Mouse (Mus musculus) right cerebral cortex, postnatal 14 days (tissue): ENCODE results near the gene Hat1.

Experiments used
- DNase-seq: peaks from one replicate; pipeline ENCODE4 v3.0.0; 2022

Hat1 gene

DNA sequence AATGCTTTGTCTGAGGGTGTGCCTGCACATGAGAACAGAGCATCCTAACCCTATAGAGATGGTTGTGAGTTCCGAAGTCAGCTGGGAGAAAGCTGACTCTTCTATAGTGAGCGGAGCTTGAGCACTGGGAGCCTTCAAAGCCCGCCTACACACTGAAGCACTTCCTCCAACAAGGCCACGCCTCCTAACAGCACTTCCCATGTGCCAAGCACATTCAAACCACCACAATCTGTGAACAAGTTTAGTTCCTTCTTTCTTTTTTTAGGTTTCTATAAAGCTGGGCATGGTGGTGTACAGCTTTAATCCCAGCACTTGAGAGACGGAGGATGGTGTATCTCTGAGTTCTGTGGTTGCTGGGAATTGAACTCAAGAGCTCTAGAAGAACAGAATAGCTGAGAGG lies 11.3 kb upstream of the Hat1 start:
- DNase-seq, result no peak

DNA sequence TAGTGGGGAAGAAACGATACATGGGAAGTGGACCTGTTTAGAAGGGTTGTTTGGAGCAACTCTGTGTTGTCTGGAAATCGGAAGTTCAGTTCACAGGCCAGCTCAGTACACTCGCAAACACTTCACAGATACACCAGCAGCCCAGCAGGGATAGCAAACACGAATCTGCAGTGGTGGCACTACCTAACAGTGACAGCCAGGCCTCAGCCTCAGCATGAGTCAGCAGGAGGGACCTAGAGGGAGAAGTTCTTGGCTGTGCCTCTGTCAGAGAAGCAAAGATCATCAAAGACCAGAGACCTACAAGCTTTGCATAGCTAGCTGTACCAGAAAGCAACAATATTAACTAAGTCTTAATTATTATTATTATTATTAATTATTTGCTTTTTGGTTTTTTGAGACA lies 6.8 kb upstream of the Hat1 start:
- DNase-seq, result no peak

DNA sequence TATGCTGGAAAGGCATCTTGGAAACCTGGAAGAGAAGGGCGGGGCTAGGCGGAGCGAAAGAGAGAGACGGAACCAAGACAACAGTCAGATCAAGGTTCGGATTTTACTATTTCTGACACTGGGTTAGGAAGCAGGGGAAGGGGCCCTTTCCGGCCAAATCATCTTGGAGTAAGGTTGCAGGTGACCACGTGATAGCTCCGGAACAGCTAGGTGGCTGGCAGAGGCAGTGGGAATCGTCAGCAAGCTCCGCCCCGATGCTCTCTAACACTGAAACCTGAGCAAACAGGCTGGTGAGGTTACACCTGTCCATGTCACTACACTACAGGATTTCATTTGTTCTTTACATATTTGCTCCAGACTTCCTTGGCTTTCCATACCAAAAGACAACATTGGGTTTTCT lies 4.9 kb upstream of the Hat1 start:
- no peak for DNase-seq

DNA sequence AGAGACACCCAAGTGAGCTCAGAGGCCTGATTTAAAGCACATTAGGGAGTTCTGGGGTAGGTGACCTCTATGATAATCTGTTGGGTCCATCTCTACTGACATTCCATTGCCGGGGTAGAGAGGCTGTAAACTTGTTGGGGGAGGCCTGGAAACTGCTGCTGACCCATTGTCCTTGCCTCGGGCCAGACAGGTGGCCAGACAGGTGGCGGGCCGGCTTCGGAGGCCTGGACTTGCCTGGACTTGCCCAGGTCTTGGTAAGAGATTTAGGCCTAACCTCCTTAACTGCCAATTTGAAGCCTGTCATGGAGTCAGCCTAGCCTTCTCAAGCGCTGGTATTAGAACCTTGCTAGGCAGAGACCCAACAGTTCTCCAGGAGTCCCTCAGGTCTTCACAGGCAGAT lies 992 bp upstream of the Hat1 start:
- no peak for DNase-seq

DNA sequence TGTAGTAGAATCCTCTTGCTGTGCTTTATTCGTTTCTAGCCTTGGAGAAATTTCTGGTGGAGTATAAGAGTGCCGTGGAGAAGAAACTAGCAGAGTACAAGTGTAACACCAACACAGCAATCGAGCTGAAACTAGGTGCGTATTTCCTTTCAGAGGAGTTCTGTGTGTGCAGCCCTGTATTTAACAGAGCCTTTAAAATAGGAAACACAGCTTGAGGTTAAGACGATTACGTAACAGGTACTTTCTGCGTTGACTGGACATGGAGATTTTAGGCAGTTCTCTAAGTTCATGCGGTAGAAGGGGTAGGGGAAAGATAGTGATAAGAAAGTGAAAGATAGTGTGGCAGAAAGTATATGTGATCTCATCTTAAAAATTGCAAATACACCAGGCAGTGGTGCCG lies 1.1 kb downstream of the Hat1 start:
- DNase-seq, result no peak

DNA sequence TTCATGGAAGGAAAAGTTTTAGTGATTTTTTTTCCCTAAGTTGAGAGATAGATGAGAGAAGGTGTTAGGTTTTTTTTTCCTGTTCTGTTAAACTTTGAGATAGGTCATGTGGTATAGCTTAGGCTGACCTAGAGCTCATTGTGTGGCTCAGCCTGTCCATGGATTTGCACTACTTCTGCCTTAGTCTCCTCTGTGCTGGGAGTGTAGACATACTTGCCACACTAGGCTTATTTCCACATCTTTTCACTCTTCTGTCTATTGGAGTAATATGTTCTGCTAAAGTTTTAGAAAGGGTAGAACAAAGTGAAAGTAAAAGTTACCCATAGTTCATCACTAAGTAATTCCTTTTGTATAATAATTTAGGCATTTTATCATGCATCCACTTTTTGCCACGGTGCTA lies 16.9 kb downstream of the Hat1 start:
- no peak for DNase-seq

DNA sequence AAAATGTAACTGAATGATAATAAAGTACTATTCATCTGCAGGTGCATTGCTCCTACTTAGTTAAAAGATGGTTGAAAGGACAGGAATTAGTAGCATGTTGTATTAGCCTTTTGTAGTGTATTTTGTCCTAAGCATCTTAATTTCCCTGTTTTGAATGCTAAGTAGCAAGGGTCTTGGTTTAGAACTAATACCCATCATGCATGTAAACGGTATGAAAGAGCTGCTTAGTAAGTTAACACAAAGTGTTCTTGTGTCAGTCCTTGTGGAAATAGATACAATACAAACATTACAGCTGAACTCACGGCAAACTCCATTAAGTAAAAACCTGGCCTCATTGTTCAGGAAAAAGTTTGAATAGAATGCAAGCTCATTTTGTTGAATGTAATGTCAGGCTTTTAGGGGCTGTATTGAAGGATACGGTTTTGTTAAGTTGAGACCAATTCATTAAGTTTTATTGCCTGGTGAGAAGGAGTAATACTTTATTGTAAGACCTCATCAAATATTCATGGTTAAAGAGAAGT lies 30.1 kb downstream of the Hat1 start:
- DNase-seq, result no peak

DNA sequence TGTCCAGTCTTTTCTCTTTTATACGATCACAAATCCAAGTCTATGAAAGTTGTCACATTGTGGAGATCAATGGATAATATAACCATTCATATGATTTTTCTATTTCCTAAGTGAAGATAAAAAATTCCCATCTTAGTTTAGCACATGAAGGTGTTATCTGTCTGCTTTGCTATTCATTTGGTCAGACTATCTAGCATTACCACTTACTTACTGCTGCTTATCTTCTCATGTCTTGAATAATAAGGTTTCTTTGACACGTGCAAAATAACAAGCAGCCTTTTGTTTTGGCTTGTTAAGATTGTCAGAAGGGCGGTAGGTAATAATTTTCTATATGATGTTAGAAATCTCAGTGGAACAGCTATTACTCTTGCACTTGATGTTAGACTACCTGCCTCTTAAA lies 30.6 kb downstream of the Hat1 start:
- DNase-seq, result no peak

DNA sequence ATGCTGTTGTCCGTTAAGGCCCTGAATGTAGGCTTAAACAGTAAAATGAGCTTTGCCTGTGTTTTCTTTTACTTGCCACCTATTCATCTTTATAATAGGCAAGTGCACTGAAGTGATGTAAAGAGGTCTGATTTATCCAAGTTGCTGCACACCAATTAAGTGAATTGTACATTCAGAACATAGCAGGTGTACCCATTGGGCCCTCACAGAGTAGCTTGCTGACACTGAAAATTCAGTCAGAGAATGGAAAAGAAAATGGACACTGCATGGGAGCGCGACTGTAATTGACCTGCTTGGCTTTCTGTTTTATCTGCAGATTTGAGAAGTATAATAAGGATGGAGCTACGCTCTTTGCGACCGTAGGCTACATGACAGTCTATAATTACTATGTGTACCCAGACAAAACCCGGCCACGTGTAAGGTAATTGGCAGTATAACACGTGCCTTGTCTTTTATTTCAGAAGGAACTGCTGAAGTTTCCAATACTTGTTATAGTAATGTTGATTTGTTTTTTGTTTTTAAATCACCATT lies 32.2 kb downstream of the Hat1 start:
- DNase-seq, result no peak

DNA sequence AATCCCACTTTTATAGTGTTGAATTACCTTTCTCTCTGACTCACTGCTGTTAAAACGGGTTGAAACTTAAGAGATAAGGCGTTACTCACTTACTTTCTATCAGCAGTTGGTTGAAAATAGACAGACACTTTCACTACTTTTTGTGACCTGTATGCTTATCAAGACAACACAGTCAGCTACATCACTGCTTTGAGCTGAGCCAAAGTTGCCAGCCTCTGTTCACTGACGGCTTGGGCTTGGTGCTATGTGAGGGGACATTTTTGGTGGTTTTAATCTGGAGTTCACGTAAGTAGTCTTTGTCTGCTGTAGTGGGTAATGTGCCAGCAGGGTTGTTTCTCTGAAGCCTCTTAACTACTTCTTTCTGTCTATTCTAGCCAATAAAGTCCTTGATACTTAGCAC lies 35.8 kb downstream of the Hat1 start:
- DNase-seq, result no peak

DNA sequence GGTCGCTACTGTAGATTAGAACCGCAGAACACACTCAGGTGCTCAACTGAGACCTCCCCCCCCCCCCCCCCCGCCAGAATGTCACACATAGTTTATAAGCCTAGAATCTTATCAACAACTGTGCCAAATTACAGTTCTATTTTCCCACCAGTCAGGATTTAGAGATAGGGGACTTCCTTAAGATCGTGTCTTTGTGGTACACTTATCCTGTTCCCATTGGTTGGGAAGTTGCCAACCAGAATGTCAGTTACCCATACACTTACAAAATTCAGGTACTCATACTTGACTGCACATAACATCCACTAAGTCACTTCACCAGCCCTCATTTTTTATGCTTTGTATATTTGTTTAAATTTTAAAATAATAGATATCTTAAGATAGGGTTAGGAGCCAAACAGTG lies 46.7 kb downstream of the Hat1 start:
- DNase-seq, result no peak

DNA sequence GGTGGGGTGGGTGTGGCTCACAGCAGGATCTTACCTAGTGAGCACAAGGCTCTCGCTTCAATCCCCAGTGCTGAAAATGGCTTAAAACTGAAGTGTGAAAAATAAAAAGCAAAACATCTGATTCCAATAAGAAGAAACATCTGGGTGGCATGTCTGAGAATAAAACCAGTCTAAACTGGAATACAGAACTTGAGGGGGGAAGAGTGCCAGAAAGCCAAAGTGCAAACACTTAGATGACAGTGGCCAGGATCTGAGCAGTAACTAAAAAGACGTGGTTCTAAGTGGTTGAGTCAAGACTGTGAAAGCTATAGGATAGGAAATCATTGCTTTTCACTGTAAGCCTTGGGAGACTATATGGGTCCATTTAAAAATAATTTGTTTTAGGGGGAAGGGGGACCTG lies 54.6 kb downstream of the Hat1 start:
- DNase-seq, result no peak

DNA sequence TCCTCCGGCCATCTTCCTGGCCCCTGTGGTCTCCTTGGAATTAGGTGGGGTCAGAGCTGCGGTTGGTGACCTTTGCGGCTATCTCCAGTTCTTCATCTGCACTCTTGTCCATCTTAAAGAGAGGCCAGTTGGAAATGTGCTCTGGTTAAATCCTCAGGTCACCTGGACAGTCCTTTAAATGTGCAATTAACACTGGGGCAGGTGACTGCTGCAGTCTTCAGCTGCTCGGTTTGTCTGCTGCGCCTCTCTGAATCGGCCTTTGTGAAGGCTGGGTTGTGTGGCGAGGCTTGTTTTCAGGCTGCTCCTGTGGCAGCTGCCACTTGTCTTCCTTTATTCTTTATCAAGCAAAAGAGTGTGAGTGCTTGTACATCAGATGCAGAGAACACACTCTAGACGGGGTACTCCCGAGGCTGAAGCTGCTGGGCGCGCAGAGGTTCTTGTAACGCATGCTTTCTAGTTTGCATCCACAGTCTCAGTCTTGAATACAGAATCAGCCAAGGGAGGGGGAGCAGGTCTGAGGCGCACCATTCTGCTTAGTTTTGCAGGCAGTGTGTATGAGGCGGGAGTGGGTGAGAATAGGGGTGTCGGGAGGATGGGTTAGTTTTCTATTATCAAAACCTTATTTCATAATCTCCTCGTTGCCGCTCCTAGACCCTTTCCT lies 56.9 kb downstream of the Hat1 start:
- no peak for DNase-seq

DNA sequence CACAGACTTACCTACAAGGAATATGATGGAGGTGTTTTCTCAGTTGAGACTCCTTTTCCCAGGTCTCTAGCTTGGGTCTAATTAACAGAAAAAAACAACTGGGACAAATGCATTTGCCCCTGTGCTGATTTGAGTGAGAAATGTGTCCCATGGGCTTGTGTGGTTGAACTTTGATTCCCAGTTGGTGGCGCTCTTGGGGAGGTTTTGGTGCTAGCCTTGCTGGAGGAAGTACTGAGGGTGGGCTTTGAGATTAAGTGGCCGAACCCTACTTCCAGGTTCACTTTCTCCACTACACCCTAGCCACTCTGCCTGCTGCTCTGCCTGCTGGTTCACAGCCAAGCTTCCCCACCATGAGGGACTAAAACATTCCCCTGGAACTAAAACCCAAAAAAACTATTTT lies 60.8 kb downstream of the Hat1 start:
- DNase-seq, result no peak

DNA sequence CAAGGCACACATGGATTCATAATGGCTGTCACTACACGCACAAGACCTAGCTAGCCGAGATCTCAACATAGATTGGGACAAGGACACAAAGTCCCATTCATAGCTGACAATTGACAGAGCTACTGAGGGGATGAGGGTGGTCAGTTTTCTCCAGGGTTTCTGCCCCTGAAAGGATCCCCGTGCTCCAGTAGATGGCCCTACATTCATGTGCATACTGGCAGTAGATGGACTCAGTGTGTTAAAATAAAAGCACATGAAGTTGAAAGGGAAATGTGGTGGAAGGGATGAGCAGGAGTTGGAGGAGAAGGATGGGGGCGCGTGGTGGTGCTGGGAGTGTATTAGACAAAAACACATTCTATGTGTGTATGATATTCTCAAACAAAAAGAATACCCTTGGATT lies 63.0 kb downstream of the Hat1 start:
- no peak for DNase-seq

DNA sequence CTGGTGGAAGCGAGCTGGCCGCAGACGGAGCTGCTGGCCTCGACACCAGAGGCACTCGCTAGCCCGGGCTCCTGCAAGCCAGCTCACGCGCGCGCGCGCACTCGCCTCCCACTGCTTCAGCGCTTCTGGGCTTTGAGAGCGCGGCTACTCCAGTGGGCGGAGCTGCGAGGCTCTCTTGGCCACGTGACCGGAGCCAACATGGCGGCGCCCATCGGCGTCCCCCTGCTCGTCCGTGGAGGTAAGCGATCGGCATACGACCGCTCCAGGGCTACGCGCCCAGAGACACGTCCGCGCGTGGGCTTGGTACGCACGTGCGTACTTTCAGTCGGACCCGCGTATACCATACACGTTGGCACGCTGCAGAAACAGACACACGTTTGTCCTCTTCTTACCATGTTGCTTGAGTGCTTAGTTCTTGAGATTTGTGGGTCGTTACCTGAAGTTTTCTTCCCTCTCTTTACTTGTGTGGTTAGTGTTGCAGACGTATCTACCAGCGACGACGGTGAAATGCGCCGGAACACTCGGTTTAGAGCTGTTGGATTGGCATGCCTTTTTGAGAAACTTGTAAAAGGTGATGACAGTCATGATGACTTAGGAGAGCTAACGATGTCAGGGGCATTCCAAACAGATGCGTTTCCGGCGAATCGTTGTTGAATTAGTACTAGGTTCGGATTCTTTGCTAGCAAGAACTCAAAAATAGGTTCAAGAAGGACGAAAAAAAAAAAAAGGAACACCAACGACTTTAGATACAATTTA lies 64.6 kb downstream of the Hat1 start, which contains the start of gene Metap1d:
Gene Metap1d, plus strand, starts transcription at position 116 of the 756 bp plus-strand sequence.
- peak; percentile 95 for DNase-seq

DNA sequence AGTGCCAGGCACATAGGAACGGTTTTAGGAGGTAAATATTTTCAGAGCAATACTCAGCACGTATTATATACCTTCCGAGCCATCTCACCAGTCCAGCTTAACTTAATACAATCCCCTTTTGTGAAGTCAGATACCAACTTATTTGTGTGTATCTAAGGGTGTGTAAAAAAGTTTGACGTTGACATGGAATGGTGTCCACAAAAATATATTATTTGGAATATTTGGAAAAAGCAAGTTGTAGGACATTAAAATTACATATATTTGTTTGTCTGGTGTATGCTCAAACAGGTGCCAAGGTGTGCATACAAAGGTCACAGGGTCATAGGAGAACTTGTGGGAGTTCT lies 65.1 kb downstream of the Hat1 start:
- DNase-seq, result no peak

DNA sequence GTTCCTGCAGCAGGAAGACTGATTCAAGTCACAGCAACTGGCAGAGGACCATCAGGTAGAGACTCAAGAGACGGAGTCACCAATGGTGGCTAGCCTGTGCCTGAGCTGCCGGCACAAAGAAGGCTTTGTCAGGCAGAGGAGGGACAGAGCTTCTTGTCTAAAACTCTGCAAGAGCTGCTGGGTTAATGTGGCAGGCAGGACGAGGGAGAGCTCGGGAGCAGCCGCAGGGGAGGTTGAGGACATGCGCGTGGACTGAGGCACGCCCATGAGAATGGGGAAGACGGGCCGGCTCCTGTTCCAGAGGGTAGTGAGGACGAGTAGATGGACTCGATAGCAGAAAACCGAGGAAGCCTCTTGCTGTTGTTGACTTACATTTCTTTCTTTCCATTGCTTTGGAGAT lies 69.9 kb downstream of the Hat1 start:
- DNase-seq, result no peak

DNA sequence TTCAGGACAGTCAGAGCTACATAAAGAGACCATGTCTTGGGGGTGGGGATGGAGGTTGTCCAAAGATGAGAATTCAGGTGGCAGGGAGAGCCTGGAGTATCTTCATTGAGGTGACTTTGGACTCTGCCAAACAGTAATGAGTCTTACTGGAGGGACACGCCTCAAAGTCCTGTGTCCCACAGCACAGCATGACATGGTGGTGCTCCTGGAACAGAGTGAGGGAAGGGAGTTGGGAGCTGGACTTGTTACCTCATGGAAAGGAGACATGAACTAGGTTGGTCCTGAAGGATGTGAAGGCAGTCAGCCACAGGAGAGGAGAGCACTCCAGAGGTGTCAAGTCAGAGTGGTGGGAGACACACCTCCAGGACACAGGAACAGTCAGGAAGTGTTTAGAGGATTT lies 70.9 kb downstream of the Hat1 start:
- DNase-seq, result no peak

DNA sequence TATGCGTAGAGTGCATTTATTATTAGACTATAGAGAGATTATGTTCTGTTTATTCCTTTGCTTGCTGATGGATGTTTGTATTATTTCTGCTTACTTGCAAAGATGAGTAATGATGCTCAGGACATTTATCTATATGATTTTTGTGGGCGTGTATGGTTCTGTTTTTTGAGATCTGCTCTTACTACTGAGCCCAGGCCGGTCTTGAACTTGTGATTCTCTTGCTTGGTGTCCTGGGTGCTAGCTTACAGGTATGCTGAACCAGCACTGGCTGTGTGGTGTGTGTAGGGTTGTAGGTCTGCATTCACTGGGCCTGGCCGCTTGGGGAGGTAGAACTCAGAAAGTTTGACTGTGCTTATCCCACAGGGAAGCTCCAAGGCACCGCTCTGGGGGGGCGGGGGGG lies 72.4 kb downstream of the Hat1 start:
- no peak for DNase-seq

DNA sequence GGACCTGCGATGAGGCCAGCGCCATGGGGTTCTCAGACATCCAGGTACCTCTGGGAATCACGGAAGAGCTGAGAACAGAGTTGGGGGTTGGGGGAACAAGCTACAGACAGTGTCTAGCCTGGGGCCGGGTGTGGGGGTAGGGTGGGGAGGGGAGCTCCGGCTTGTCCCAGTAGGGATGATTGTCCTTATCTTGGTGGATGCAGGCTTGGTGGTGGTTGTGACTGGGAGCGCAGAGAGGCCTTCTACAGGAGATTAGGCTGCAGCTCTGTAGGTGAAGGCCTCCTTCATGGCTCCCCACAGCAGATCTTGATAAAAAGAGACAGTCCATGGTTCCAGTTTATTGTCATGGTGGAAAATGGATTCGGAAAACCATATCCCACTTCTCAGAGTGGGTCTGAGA lies 72.8 kb downstream of the Hat1 start:
- no peak for DNase-seq

DNA sequence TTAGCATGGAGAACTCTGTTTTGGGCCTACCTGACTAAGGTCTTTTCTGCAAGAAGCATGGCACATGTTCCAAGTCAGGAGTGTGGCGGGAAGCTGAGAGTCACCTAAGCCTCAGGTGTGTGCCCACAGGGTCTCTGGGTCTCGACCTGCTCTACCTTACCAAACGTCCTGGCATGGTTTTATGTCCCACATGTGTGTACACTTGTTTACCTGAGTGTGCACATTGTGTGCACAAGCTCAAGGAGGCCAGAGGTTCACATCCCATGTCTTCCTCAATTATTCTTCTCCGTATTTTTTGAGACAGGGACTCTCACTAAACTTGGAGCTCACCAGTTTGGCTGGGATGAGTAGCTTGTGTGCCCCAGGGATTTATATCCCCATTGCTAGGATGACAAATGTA lies 73.3 kb downstream of the Hat1 start:
- DNase-seq, result no peak

DNA sequence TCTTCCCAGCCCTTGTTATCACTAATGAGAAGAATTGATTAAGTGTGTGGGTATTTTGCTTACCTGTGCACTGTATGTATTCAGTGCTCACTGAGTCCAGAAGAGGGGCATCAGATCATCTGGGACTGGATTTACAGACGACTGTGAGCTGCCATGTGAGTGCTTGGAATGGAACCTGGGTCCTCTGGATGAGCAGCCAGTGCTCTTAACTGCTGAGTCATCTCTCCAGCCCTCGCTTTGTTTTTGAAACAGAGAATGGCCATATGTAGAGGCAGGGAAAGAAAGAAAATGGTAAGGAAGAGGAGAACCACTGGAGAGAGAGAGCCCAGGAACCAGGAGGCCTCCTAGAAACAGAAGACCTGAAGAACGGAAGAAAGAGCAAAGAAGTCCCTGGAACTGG lies 73.8 kb downstream of the Hat1 start:
- DNase-seq, result no peak

DNA sequence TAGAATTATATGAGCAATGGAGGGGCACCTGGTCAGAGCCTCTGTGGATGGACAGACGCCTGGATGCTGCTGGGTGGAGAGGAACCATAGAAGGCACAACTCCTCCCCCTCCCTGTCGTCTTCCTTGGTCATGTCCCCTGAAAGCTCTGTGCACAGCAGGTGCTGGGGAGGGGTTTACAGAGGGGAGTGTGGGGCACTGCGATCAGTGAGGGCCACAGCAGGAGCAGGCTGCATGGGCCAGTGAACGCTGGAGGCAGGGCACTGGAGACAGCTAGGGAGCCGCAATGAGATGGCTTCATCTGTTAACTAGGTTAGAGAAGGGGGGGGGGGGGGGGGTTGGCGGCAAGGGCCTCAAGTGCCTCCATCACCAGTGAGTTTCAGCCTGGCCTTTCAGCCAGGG lies 77.3 kb downstream of the Hat1 start:
- no peak for DNase-seq
